Mouse (Mus musculus) hindbrain, embryonic 12.5 days (tissue): ENCODE measurements around the gene Uba6. TPM values are rescaled to one million over a fixed set of nuclear protein-coding genes. Genes with fewer than 3 reads are reported as not detected.

Experiments
- ATAC-seq: fragments of 200-750 bp; cut with Nextera tagmentation; 2 replicates; pipeline ENCODE4 v1.8.0; 2017; ENCODE audit warnings: moderate TSS enrichment; ENCODE audit not compliant: low FRiP score
- H3K27ac ChIP-seq: fragments of 300-500 bp; sonication (generic); 2 replicates; pipeline ENCODE4 v1.5.1; 2016; ENCODE audit warnings: mild to moderate bottlenecking
- H3K27me3 ChIP-seq: fragments of 300-500 bp; sonication (generic); 2 replicates; pipeline ENCODE4 v1.6.1; 2016; ENCODE audit warnings: mild to moderate bottlenecking
- H3K36me3 ChIP-seq: fragments of 300-500 bp; sonication (generic); 2 replicates; pipeline ENCODE4 v1.6.1; 2016; ENCODE audit warnings: mild to moderate bottlenecking
- H3K4me1 ChIP-seq: fragments of 300-500 bp; sonication (generic); 2 replicates; pipeline ENCODE4 v1.6.1; 2016
- H3K4me2 ChIP-seq: fragments of 300-500 bp; sonication (generic); replicated peaks from 2 replicates; pipeline ENCODE4 v1.6.1; 2016; ENCODE audit warnings: mild to moderate bottlenecking
- H3K4me3 ChIP-seq: fragments of 300-500 bp; sonication (generic); 2 replicates; pipeline ENCODE4 v1.5.1; 2016; ENCODE audit warnings: mild to moderate bottlenecking
- H3K9ac ChIP-seq: fragments of 300-500 bp; sonication (generic); 2 replicates; pipeline ENCODE4 v1.6.1; 2016; ENCODE audit warnings: mild to moderate bottlenecking, moderate library complexity
- H3K9me3 ChIP-seq: fragments of 300-500 bp; sonication (generic); replicated peaks from 2 replicates; pipeline ENCODE4 v1.6.1; 2016; ENCODE audit warnings: mild to moderate bottlenecking
- WGBS: fragments of 180-500 bp; shearing (Covaris S2); methylation state at CpG from one replicate; pipeline ENCODE4 v1.1.7; 2016; 5-methylcytosine and 5-hydroxymethylcytosine counted together
- polyA plus RNA-seq: library from polyadenylated mRNA; unstranded; fragments of >200 nt; fragmentation: Nextera tagmentation; extraction: Ambion mirVana; gene quantifications from 2 replicates; pipeline ENCODE4 v1.2.1, GENCODE M21; 2016

Gene Uba6
- polyA plus RNA-seq: 21.1 and 21.3 TPM in 2 replicates

DNA sequence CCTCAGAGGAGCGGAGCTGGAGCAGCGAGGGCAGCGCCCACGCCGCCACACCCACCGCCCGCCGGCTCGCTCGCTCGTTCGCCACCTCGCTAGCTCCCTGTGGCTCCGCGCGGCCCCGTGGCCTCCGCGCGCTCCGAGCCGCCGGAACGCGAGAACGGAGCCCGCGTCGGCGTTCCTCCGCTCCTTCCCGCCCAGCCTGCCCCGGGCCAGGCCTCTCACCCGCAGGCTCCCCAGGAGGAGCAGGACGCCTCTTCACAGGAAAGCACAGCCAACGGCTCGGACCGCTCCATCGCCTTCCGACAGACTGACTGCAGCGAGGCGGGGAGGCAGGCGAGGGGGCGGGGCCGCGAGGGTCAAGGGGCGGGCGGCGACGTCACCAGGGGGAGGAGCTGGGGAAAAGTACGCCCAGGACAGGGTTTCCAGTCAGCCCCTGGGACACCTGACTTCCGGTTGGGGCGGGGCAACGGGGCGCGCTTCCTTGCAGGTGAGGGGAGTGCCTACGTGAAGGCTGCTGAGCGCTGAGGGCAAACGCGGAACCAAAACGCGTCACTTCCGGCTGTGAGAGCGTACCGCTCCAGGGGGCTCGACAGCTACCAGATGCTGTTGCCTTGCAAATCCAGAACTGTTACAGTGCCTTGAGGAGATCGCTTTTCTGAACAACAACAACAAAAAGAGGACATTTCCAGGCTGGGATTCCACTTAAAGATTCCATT lies at the start of gene Uba6:
Uba6 (minus strand) TSS at position 355 of the 713 bp plus-strand sequence.
- Histone ChIP-seq H3K9me3 (no peaks in the 10 kb centered on the region), H3K4me2 (peak within 1 kb of the TSS; percentile 75), H3K4me1 (peaks cover 8% of the 10 kb centered on the region), H3K27ac (peak within 1 kb of the TSS; percentile 96), H3K9ac (peak within 1 kb of the TSS; percentile 83), H3K36me3 (peaks cover 11% of the 10 kb centered on the region; the same call in 1 of the 2 replicates), H3K27me3 (no peaks in the 10 kb centered on the region), H3K4me3 (peak within 1 kb of the TSS; percentile 83)
- WGBS: under 1% methylated on average over 63 of the region's 67 CpGs
- peak; percentile 100 for ATAC-seq

DNA sequence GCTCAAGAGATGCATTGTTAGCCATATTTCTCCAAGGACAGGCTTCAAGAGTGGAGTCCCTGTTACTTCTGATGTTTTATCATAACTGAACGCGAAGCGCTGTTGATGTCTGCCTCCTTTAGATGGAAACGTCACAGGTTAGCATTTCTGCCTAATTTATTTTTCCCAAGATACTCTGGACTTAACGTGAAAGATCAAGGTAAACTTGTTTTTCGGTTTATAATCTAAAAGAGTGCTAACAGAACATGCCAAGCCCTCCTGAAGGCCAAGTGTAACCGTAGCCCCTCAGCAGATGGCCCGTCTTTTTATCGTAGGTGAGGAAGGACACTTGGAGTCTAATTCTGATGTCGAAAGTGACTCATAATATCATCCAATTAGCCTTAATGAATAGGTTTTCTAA lies 25.2 kb upstream of the Uba6 start, which contains the start of gene Gnrhr:
Gnrhr (minus strand) TSS at position 101 of the 400 bp plus-strand sequence.
- 94% methylated on average over 10 of the region's 10 CpGs for WGBS
- no peak for ATAC-seq
- no peaks in the 10 kb centered on the region for H3K27me3 ChIP-seq

DNA sequence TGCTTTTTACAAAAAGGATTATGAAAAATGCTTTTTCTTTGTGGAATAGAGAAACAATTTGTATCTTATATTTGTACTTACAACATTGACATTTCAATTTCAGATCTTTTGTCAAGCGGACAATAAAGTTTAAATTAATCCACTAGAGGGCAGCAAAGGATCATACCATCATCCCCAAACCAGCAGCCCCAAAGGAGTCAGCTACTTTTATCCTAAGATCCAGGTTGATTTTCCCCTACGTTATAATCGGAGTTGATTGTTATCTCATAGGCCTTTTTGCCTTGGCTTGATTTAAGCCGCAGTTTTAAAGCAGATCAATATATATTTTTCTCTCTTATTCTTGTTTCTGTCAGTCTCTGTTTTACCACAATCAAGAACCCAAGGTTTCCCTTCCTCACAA lies 18.8 kb upstream of the Uba6 start:
- Histone ChIP-seq H3K4me2 (no peak overlapping the region), H3K9ac (no peak overlapping the region), H3K9me3 (no peaks in the 10 kb centered on the region), H3K4me3 (no peak overlapping the region), H3K36me3 (no peaks in the 10 kb centered on the region), H3K27ac (no peak overlapping the region), H3K4me1 (no peaks in the 10 kb centered on the region), H3K27me3 (no peaks in the 10 kb centered on the region)
- peak; percentile 71; the same call in 1 of the 2 replicates for ATAC-seq
- WGBS: 20% methylated on average over 4 of the region's 4 CpGs

More for the DNA sequence above, 25.2 kb upstream of the Uba6 start, which contains the start of gene Gnrhr:
- no peaks in the 10 kb centered on the region for H3K9me3 ChIP-seq
- no peak within 1 kb of the TSS for H3K9ac ChIP-seq
- H3K4me3 ChIP-seq: no peak within 1 kb of the TSS
- H3K4me2 ChIP-seq: no peak within 1 kb of the TSS
- H3K36me3 ChIP-seq: no peaks in the 10 kb centered on the region
- H3K4me1 ChIP-seq: no peaks in the 10 kb centered on the region
- no peak within 1 kb of the TSS for H3K27ac ChIP-seq

DNA sequence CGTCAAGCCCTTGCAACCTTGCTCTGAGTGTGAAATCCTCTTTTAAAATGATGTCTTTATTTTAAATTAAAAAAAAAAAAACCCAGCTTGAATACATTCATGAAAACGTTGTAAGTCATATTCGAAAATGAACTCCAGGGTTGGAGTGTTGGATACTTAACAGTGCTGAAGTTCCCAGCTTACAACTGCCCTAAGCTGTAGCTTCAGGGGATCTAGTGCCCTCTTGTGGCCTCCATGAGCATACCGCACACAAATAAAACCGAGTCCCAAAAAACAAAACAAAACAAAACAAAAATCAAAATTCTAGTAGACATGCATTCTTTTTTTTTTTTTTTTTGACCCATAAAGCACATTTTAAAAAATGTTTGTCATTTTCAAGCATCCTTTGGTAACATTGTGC lies 18.2 kb upstream of the Uba6 start:
- Histone ChIP-seq H3K4me2 (no peak overlapping the region), H3K36me3 (no peaks in the 10 kb centered on the region), H3K4me1 (no peaks in the 10 kb centered on the region), H3K27me3 (no peaks in the 10 kb centered on the region), H3K4me3 (no peak overlapping the region), H3K9ac (no peak overlapping the region), H3K9me3 (no peaks in the 10 kb centered on the region), H3K27ac (no peak overlapping the region)
- 25% methylated on average over 5 of the region's 5 CpGs for WGBS
- no peak for ATAC-seq

DNA sequence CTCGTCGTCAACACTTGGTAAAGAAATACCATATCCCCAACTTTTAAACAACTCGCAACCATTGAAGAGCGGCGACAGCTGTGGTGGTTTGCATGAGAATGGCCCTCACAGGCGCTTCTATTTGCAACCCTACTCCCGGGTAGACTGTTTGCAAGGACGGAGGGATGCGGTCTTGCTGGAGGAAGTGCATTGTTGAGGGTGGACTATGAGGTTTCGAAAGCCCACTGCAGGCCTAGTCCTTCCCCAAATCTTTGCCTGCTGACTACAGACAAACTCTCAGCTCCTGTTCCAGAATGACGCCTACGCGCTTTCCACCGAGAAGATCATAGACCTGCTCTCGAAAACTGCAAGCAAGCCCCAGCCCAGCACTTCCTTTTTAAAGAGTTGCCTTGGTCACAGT lies 17.7 kb upstream of the Uba6 start:
- 42% methylated on average over 15 of the region's 15 CpGs for WGBS
- no peak overlapping the region for H3K9ac ChIP-seq
- no peak overlapping the region for H3K4me2 ChIP-seq
- ATAC-seq: no peak
- no peaks in the 10 kb centered on the region for H3K4me1 ChIP-seq
- no peak overlapping the region for H3K27ac ChIP-seq
- no peaks in the 10 kb centered on the region for H3K36me3 ChIP-seq
- no peaks in the 10 kb centered on the region for H3K27me3 ChIP-seq
- no peaks in the 10 kb centered on the region for H3K9me3 ChIP-seq
- no peak overlapping the region for H3K4me3 ChIP-seq

DNA sequence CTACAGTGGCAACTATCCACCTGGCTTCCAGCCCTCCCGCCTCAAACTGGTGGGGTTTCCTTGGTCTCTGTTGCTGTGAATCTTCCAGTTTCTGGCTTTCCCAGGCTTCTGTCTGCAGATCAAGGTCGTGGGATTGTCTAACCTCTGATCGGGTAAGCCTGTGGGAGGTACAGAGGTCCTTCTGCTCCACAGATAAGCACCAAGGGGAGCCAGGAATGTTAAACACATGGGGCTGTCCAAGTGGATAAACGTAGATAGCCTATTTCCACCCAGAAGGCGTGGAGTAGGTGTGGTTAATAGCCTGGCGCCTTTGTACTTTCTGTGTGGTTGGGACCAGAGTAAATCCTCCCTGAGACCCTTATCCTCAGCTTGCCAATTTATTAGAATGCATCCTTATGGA lies 14.8 kb upstream of the Uba6 start:
- H3K4me1 ChIP-seq: no peaks in the 10 kb centered on the region
- no peak for ATAC-seq
- no peak overlapping the region for H3K4me2 ChIP-seq
- H3K27me3 ChIP-seq: no peaks in the 10 kb centered on the region
- H3K4me3 ChIP-seq: no peak overlapping the region
- H3K9me3 ChIP-seq: no peaks in the 10 kb centered on the region
- WGBS: 84% methylated on average over 6 of the region's 6 CpGs
- no peak overlapping the region for H3K27ac ChIP-seq
- no peaks in the 10 kb centered on the region for H3K36me3 ChIP-seq
- H3K9ac ChIP-seq: no peak overlapping the region

DNA sequence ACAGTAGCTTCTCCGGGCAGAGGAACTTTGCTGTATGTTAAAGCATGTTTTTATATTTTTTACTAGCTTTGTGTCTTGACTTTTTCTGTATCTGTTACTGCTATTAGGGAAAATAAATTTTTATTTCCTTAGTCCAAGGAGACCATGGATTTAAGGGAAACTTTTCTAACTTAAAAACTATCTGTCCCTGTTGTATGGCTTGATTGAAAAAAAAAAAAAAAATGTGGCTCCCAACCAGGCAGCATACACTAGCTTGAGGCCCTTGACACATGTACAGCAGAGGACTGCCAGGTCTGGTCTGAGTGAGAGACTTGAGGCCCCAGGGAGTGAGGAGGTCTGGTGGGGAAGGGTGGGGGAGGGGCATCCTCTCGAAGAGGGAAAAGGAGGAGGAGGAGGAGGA lies 1.2 kb upstream of the Uba6 start:
- no peak overlapping the region for H3K27ac ChIP-seq
- H3K4me2 ChIP-seq: no peak overlapping the region
- no peaks in the 10 kb centered on the region for H3K27me3 ChIP-seq
- no peak overlapping the region for H3K9ac ChIP-seq
- WGBS: 54% methylated on average over 2 of the region's 2 CpGs
- peaks cover 6% of the 10 kb centered on the region; the same call in 1 of the 2 replicates for H3K36me3 ChIP-seq
- peaks cover 8% of the 10 kb centered on the region for H3K4me1 ChIP-seq
- no peaks in the 10 kb centered on the region for H3K9me3 ChIP-seq
- no peak for ATAC-seq
- no peak overlapping the region for H3K4me3 ChIP-seq

DNA sequence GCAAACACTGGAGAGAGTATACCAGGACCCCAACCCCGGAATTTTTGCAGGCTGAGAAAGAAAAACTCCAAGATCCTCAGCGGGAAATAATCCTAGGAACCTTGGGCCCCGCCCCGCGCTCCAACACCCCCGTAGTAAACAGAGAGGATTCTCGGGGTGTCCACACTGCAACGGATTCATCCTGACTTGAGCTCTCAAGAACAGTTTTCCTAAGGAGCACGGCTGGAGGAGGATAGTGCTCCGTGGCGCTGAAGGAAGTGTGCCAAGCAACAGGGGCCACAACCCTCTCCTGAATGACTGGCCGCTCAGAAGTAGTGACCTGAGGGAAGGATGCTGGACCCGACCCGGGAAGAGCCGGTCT lies 535 bp downstream of the Uba6 start:
- H3K27ac ChIP-seq: peak overlapping the region; percentile 96
- H3K36me3 ChIP-seq: peaks cover 11% of the 10 kb centered on the region; the same call in 1 of the 2 replicates
- no peaks in the 10 kb centered on the region for H3K9me3 ChIP-seq
- H3K27me3 ChIP-seq: no peaks in the 10 kb centered on the region
- H3K4me3 ChIP-seq: peak overlapping the region; percentile 83
- peak overlapping the region; percentile 75 for H3K4me2 ChIP-seq
- peak overlapping the region; percentile 83 for H3K9ac ChIP-seq
- peaks cover 8% of the 10 kb centered on the region for H3K4me1 ChIP-seq
- no peak for ATAC-seq
- WGBS: under 1% methylated on average over 15 of the region's 15 CpGs

DNA sequence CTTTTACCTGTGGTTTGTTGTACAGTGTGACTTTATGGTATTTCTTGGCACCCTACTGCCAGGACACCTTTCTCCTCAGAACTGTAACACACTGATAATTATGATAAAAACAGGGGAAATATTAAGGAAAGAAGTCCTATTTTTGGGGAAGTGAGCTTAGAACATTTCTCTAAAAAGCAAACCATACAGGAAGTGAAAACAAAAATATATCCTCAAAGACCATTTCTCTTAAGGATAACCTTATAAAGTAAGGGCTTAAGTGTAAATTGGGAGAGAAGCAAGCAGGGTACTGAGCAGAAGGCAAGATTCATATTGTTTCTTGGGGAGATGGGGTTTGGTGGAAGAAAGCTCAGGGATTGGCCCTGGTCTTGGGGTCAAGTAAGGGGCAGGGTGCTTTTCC lies 42.8 kb downstream of the Uba6 start:
- Histone ChIP-seq H3K4me2 (no peak overlapping the region), H3K36me3 (peaks cover 24% of the 10 kb centered on the region), H3K4me3 (no peak overlapping the region), H3K27ac (no peak overlapping the region), H3K27me3 (no peaks in the 10 kb centered on the region), H3K9me3 (no peaks in the 10 kb centered on the region), H3K4me1 (no peaks in the 10 kb centered on the region), H3K9ac (no peak overlapping the region)
- ATAC-seq: no peak

DNA sequence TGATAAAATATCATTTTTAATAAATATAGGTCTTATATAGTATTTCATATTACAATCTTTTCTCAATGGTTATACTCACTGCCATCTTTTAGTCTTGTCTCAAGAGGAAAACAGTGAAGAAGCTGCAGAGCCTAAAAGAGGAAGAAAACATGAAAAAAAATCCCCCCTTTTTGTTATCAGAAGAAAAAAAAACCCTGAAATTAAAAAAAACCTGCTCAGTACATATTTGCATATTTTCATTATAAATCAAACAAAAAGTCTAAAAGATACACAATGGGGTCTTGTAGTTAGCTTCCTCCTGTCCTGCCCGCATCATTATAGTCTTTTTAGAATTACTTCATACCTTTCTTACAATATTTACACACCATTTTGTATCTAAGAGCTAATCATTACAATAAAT lies 43.9 kb downstream of the Uba6 start:
- Histone ChIP-seq H3K9ac (no peak overlapping the region), H3K27ac (no peak overlapping the region), H3K4me1 (no peaks in the 10 kb centered on the region), H3K4me2 (no peak overlapping the region), H3K9me3 (no peaks in the 10 kb centered on the region), H3K4me3 (no peak overlapping the region), H3K36me3 (peaks cover 26% of the 10 kb centered on the region), H3K27me3 (no peaks in the 10 kb centered on the region)
- no peak for ATAC-seq
- 98% methylated on average over 1 of the region's 1 CpGs for WGBS

DNA sequence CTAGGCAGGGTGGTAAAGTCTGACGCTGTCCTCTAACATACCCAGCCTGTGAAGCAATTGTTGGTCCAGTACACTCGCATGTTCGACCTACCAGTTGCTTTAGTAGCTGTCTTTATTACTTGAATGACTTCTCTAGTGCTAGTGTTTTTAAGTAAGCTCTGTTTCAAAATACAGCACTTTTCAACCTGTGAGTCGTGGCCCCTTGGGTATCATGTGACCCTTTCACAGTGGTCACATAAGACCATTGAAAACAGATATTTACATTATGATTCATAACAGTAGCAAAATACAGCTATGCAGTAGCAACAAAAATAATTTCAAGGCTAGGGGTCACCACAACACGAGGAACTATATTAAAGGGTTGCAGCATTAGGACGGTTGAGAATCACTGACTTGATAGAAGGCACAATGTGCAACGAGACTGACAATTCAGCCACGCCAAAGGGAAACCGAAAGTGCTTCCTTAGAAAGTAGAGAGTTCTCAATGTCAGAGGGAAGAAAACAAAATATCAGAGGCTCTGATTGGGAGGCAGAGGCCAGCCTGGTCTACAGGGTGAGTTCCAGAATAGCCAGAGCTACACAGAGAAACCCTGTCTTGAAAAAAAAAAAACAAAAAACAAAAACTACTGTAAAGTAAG lies 54.0 kb downstream of the Uba6 start:
- 93% methylated on average over 9 of the region's 9 CpGs for WGBS
- no peak overlapping the region for H3K4me3 ChIP-seq

DNA sequence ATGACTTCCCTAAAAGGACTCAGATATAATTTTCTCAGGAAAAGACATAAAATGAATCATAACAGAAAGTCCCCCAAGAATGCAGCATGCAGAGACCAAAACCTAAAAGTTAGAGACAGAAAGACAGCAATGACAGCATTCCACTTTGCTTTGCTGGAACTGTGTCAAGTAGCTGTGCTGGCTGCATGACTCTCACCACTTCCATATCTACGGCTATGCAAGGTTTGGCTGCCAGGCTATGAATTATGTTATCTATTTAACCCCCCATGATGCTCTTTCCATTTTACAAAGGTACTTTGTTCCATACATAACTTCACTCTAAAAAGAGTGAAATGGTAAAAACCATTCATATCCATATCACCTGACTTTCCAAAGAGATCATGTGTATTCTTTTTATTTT lies 58.6 kb downstream of the Uba6 start:
- H3K36me3 ChIP-seq: peaks cover 18% of the 10 kb centered on the region
- no peak for ATAC-seq
- H3K9me3 ChIP-seq: no peaks in the 10 kb centered on the region
- H3K27ac ChIP-seq: no peak overlapping the region
- WGBS: 82% methylated on average over 1 of the region's 1 CpGs
- no peak overlapping the region for H3K9ac ChIP-seq
- H3K4me3 ChIP-seq: no peak overlapping the region
- H3K4me2 ChIP-seq: no peak overlapping the region
- H3K4me1 ChIP-seq: no peaks in the 10 kb centered on the region
- no peaks in the 10 kb centered on the region for H3K27me3 ChIP-seq

More for the DNA sequence above, 54.0 kb downstream of the Uba6 start:
- Histone ChIP-seq H3K4me1 (no peaks in the 10 kb centered on the region), H3K4me2 (no peak overlapping the region), H3K9me3 (no peaks in the 10 kb centered on the region), H3K36me3 (peaks cover 19% of the 10 kb centered on the region), H3K9ac (no peak overlapping the region), H3K27ac (no peak overlapping the region), H3K27me3 (no peaks in the 10 kb centered on the region)
- ATAC-seq: no peak

DNA sequence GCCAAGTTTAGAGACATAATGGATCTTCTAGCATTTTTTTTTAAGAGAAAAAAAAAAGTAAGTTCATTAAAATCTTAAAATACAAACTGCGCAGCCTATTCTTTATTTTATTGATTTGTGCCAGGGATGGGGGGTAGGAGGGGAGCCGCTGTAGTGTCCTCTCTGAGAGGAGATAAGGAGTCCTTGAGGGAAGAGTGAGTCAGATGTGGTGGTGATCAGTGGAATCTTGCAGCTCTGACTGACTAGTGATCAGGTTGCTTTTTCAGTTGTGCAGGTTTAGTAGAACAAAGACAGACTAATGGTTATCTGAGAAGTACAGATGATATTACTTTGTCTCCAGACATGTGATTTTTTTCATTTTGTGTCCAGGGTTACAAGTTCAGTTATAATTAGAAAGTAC lies 59.6 kb downstream of the Uba6 start:
- peaks cover 12% of the 10 kb centered on the region for H3K36me3 ChIP-seq
- H3K4me1 ChIP-seq: no peaks in the 10 kb centered on the region
- H3K9ac ChIP-seq: no peak overlapping the region
- no peak overlapping the region for H3K27ac ChIP-seq
- no peak overlapping the region for H3K4me3 ChIP-seq
- whole genome bisulfite sequencing: 93% methylated on average over 2 of the region's 2 CpGs
- no peaks in the 10 kb centered on the region for H3K9me3 ChIP-seq
- no peak for ATAC-seq
- no peaks in the 10 kb centered on the region for H3K27me3 ChIP-seq
- no peak overlapping the region for H3K4me2 ChIP-seq
